Mouse (Mus musculus): ENCODE results near the gene Gm10681.
"Not testable (repeated sequence)": the region's sequence is repeated elsewhere in the genome, so short reads cannot be mapped to it uniquely, and the experiment has no call there.

GRCm38 (mm10) chr3:98560711-98561110, 27.9 kb downstream of the Gm10681 start:
- TF ChIP-seq CTCF (IDR thresholded peaks at IDR 0.05; ENCODE audit: borderline replicate concordance, control insufficient read depth, extremely low read depth, insufficient read depth, low read length, poor library complexity); POLR2A (IDR thresholded peaks at IDR 0.05; ENCODE audit: control insufficient read depth, extremely low read depth, insufficient read depth, low read length, poor library complexity): not testable (repeated sequence)
